Mouse (Mus musculus): Measurements from ENCODE around the gene Fam155a. TPM values are rescaled to one million over a fixed set of nuclear protein-coding genes. Genes with fewer than 3 reads are reported as not detected.
"Not testable (repeated sequence)": the region's sequence is repeated elsewhere in the genome, so short reads cannot be mapped to it uniquely, and the experiment has no call there.

The Fam155a gene
- total RNA-seq, 2 experiments from 2014 or later, result 110 to 121 TPM

GRCm38 (mm10) chr8:9692370-9692769 lies 78.6 kb downstream of the Fam155a start:
- DNase-seq (ENCODE audit: extremely low spot score in 1 of 2, low spot score in 1 of 2), result no peak

- not testable (repeated sequence) for DNase-seq (ENCODE audit: extremely low spot score in 1 of 2, low spot score in 1 of 2)
Observed at GRCm38 (mm10) chr8:9660014-9660413, 110.9 kb downstream of the Fam155a start.

- no peak for DNase-seq (ENCODE audit: extremely low spot score in 1 of 2, low spot score in 1 of 2)
Observed at GRCm38 (mm10) chr8:9656901-9657300, 114.1 kb downstream of the Fam155a start.

GRCm38 (mm10) chr8:9654826-9655225 lies 116.1 kb downstream of the Fam155a start:
- DNase-seq (ENCODE audit: extremely low spot score in 1 of 2, low spot score in 1 of 2), result peak in 1 of 2 experiments; percentile 31

- DNase-seq (ENCODE audit: extremely low spot score in 1 of 2, low spot score in 1 of 2), result no peak
Observed at GRCm38 (mm10) chr8:9653643-9654042, 117.3 kb downstream of the Fam155a start.

- DNase-seq (ENCODE audit: extremely low spot score in 1 of 2, low spot score in 1 of 2), result no peak
Observed at GRCm38 (mm10) chr8:9638162-9638561, 132.8 kb downstream of the Fam155a start.

GRCm38 (mm10) chr8:9635240-9635639 lies 135.7 kb downstream of the Fam155a start:
- DNase-seq (ENCODE audit: extremely low spot score in 1 of 2, low spot score in 1 of 2), result no peak

- DNase-seq (ENCODE audit: extremely low spot score in 1 of 2, low spot score in 1 of 2), result no peak
Observed at GRCm38 (mm10) chr8:9607086-9607701, 163.8 kb downstream of the Fam155a start.

GRCm38 (mm10) chr8:9596003-9596402 lies 175.0 kb downstream of the Fam155a start:
- DNase-seq (ENCODE audit: extremely low spot score in 1 of 2, low spot score in 1 of 2), result no peak

GRCm38 (mm10) chr8:9581836-9582235 lies 189.1 kb downstream of the Fam155a start:
- DNase-seq (ENCODE audit: extremely low spot score in 1 of 2, low spot score in 1 of 2), result no peak

GRCm38 (mm10) chr8:9580192-9580591 lies 190.8 kb downstream of the Fam155a start:
- DNase-seq (ENCODE audit: extremely low spot score in 1 of 2, low spot score in 1 of 2), result no peak

GRCm38 (mm10) chr8:9571977-9572376 lies 199.0 kb downstream of the Fam155a start:
- DNase-seq (ENCODE audit: extremely low spot score in 1 of 2, low spot score in 1 of 2), result no peak

GRCm38 (mm10) chr8:9569516-9570170 lies 201.3 kb downstream of the Fam155a start:
- no peak for DNase-seq (ENCODE audit: extremely low spot score in 1 of 2, low spot score in 1 of 2)

GRCm38 (mm10) chr8:9549199-9549598 lies 221.8 kb downstream of the Fam155a start:
- DNase-seq (ENCODE audit: extremely low spot score in 1 of 2, low spot score in 1 of 2), result no peak

GRCm38 (mm10) chr8:9547558-9547954 lies 223.4 kb downstream of the Fam155a start:
- no peak for DNase-seq (ENCODE audit: extremely low spot score in 1 of 2, low spot score in 1 of 2)

GRCm38 (mm10) chr8:9546919-9547557 lies 223.9 kb downstream of the Fam155a start:
- DNase-seq (ENCODE audit: extremely low spot score in 1 of 2, low spot score in 1 of 2), result no peak

GRCm38 (mm10) chr8:9546429-9546828 lies 224.5 kb downstream of the Fam155a start:
- no peak for DNase-seq (ENCODE audit: extremely low spot score in 1 of 2, low spot score in 1 of 2)

- no peak for DNase-seq (ENCODE audit: extremely low spot score in 1 of 2, low spot score in 1 of 2)
Observed at GRCm38 (mm10) chr8:9545665-9546064, 225.3 kb downstream of the Fam155a start.

GRCm38 (mm10) chr8:9535730-9536372 lies 235.1 kb downstream of the Fam155a start:
- no peak for DNase-seq (ENCODE audit: extremely low spot score in 1 of 2, low spot score in 1 of 2)

- DNase-seq (ENCODE audit: extremely low spot score in 1 of 2, low spot score in 1 of 2), result no peak
Observed at GRCm38 (mm10) chr8:9526515-9526914, 244.4 kb downstream of the Fam155a start.

- DNase-seq (ENCODE audit: extremely low spot score in 1 of 2, low spot score in 1 of 2), result no peak
Observed at GRCm38 (mm10) chr8:9521577-9521976, 249.4 kb downstream of the Fam155a start.
